Comparison of ENCODE assay signal across 20 mouse cellular contexts in the genomic region with DNA sequence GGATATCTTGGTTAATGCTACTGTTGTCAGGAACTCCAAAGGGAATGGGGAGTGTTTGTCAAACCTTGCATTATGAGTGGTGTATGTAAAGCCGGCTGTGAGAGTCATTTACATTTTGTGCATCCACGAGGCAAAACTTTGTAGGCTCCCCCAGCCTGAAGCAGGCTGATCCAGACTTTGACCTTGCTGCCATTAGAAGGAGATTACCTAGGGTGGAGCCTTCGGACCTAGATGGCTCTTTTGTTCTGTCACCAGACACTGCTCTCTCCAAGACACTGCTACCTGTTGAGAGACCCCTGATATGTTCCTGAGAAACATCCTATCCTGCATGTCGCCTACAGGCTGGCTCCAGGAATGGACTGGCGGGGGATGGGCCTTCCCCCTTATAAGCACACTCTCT.
"Had no signal": no experiment of that assay in that cellular context is flagged by ENCODE, and none has a peak within 500 bp of the region (broad histone marks: within the 10 kb centered on the region; RNA-seq: fewer than 3 reads in every experiment).

No protein-coding gene starts in this region.

- H3K4me2 ChIP-seq: lung, embryonic 14.5 days; midbrain, embryonic 12.5 days; neural tube, embryonic 13.5 days; neural tube, embryonic 15.5 days had no signal

- ATAC-seq: midbrain, embryonic 16.5 days had no signal

- H3K36me3 ChIP-seq: midbrain, embryonic 12.5 days; neural tube, embryonic 13.5 days; neural tube, embryonic 15.5 days had no signal

- H3K4me3 ChIP-seq: megakaryocyte, embryonic 14.5 days; midbrain, embryonic 12.5 days; myocyte; neural tube, embryonic 13.5 days; neural tube, embryonic 15.5 days had no signal

- DNase-seq: lung, adult 18-20 months; lung, embryonic 14.5 days; lung, postnatal 10 days; lung, postnatal 36 days; midbrain, embryonic 14.5 days; retina, postnatal 1 day; right cerebral cortex, adult 18-20 months; right cerebral cortex, postnatal 25 days; right cerebral cortex, postnatal 4 days; spleen, adult 18-20 months; thymus, adult 18-20 months; thymus, postnatal 14 days; thymus, postnatal 36 days had no signal

- H3K9me3 ChIP-seq: megakaryocyte, embryonic 14.5 days; midbrain, embryonic 12.5 days; neural tube, embryonic 13.5 days; neural tube, embryonic 15.5 days had no signal

- H3K9ac ChIP-seq: lung, embryonic 14.5 days; midbrain, embryonic 12.5 days; neural tube, embryonic 13.5 days; neural tube, embryonic 15.5 days had no signal

- H3K27me3 ChIP-seq: megakaryocyte, embryonic 14.5 days; neural tube, embryonic 13.5 days had no signal

- H3K27ac ChIP-seq: macrophage; midbrain, embryonic 12.5 days; neural tube, embryonic 13.5 days; neural tube, embryonic 15.5 days had no signal
